Mouse (Mus musculus) retina, postnatal 1 day (tissue): ENCODE results near the gene Med27.
"Not testable (repeated sequence)": the region's sequence is repeated elsewhere in the genome, so short reads cannot be mapped to it uniquely, and the experiment has no call there.

Experiments
- DNase-seq: peaks from one replicate; pipeline ENCODE4 v3.0.0-alpha.2; 2012

The Med27 gene

DNA sequence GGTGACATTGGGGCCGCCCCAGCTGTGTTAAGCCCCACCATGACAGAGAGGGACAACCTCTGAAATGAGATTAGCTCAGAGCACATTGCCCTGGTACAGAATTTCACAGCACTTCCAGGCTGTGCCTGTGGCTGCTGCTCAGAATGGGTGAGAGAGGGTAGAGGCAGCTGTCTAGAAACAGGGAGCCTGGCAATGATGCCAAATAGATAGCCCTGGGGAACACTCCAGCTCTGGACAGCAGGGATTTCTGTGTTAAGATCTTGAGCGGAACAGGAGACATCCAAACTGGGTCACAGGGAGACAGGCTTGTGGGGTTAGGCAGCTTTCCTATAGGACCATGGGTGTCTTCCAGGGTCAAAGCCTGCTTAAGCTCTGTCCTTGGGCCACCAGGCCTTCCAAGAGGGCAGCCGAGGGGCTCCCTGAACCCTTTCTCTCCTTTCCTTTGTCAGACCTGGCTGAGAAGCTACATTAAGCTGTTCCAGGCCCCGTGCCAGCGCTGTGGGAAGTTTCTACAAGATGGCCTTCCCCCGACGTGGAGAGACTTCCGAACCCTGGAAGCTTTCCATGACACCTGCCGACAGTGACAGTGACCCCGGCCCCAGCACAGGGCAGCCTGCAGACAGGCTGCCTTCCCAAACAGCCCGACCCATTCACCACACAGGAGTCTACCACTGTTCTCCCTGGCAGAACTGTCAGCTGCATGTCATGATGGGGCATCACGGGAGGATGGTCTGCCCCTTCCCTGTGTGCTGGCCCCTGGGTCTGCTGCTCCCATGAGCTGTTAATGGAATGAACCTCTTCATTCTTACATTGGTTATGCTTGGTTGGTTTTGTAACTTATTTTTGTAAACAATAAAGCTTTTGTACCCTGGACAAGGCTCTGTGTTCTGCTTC is 177.5 kb downstream of the Med27 start:
- peak; percentile 70 for DNase-seq

DNA sequence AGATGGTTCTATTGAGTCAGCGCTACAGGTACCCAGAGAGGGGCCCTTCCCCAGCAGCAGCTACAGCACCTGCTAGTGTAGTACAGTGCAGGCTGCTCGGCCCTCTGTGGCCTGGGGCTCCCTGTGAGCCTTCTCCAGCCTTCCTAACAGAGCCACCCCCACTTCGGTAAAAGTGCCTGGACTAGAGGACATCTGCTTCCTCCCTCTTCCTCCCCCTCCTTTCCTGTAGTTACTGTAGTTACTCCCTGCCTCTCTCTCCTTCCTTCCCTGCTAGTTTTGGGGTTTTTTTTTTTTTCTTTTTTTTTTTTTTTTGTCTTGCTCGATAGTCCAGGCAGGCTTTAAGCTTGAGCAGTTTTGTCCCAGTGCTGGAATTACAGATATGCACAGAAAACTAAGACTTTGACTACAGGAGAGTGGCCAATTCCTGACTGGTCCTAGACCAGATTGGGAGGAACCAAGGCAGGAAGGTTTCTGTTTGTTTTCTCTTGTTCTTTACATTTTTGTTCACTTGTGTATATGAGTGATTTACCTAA is 178.7 kb downstream of the Med27 start:
- no peak for DNase-seq

GRCm38 (mm10) chr2:29526266-29526665 is 179.6 kb downstream of the Med27 start:
- no peak for DNase-seq

- DNase-seq, result not testable (repeated sequence)
Observed at GRCm38 (mm10) chr2:29527480-29527879, 180.9 kb downstream of the Med27 start.

DNA sequence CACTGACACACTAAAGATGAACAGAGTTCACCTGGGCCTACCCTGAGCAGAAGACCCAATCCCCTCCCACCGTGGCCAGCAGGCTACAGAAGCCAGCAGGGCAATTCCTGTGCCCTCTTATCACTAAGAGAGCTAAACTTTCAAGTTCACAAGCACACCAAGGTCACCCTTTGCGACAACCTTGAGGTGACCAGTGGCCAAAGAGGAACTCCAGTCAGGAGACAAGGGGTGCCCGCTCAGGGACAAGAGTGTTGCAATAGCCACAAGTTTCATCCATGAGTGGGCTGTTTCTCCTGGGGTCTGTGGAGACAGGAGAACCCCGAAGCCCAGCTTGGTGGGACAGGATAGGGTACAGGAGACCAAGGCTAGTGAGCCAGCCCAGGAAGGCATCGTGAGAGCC is 182.2 kb downstream of the Med27 start:
- no peak for DNase-seq

DNA sequence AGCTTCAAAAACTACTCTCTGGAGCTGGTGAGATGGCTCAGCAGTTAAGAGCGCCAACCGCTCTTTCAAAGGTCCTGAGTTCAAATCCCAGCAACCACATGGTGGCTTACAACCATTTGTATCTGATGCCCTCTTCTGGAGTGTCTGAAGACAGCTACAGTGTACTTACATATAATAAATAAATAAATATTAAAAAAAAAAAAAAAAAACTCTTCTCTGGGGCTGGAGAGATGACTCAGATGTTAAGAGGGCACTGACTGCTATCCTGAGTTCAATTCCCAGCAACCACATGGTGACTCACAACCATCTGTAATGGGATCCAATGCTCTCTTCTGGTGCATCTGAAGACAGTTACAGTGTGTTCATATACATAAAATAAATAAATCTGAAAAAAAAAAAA is 183.2 kb downstream of the Med27 start:
- not testable (repeated sequence) for DNase-seq

DNA sequence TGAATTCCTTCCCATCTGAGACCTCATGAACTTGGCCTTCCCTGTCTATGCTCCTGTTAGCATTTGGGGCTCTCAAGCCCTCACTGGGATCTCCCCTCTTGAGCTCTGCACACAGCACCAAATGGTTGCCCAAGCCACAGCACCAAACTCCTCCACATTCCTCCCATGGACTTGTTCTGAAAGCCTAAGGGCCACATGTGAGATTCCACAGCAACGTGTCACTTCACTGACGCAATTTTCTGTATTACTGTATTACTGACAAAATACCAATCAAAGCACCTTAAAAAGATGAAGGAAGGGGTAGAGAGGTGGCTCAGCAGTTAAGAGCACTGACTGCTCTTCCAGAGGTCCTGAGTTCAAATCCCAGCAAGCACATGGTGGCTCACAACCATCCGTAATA is 185.6 kb downstream of the Med27 start:
- no peak for DNase-seq

DNA sequence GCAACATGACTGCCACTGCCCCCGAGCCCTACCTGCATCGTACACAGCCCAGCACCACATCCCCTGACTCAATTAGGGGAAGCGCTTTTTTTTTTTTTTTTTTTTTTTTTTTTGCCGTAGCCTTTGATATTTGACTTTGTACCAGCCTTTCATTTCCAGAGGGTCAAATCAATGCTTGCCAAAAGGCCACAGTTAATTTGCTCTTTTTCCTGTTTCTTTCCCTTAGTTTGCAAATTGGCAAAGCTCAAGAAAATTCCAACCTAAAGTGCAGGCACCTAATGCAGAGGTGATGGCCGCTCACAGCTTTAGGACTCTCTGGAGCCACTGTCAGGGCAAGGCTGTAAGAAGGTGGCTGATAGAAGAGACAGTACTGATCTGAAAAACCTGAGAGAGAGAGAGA is 186.3 kb downstream of the Med27 start:
- no peak for DNase-seq

DNA sequence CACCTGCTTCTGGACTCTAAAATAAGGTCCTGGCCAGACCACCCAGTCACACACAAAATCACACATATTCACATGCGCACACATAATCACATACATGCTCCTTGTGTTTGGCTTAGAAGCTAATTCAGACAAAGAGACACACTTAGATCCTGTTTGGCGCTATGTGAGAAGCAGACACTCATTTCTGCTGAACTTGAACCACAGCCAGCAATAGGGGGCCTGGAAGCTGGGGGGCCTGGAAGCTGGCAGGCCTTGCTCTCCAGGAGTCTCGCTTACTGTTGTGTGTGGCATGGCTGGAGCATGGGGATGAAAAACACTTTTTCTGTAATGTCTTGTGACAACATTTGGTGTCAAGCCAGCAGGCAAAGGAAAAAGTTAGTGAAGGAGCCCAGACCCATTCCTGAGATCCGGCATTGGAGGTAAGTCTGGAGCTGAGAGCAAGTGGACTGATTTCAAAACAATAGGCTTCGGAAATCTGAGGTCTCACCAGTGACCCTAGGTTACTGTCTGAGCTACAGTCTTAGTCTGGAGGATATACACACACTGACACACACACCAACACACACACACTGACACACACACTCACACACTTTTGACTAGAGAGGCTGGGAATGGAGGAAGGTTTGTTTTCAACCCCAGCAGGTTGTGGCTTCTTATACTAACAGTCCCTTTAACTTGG is 189.1 kb downstream of the Med27 start:
- DNase-seq, result no peak

DNA sequence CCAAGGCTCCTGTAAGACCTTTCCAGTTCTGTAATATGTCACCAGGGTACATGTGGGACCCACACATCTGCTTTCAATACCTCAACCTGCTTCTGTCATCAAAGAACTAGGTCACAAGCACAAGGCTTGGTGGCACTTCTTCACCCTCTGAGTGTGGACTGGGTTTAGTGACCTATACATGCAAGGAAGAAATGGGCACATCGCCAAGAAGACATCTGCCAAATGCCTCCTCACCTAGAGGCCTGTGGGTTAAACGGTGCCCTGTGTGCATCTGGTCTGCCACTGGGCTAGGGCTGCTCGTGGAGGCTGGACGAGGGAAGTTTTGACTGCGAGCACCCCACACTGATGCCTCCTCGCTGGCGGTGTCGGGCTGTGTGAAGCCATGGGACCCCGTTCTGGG is 189.9 kb downstream of the Med27 start:
- DNase-seq, result no peak

GRCm38 (mm10) chr2:29537334-29537733 is 190.7 kb downstream of the Med27 start:
- DNase-seq, result no peak

DNA sequence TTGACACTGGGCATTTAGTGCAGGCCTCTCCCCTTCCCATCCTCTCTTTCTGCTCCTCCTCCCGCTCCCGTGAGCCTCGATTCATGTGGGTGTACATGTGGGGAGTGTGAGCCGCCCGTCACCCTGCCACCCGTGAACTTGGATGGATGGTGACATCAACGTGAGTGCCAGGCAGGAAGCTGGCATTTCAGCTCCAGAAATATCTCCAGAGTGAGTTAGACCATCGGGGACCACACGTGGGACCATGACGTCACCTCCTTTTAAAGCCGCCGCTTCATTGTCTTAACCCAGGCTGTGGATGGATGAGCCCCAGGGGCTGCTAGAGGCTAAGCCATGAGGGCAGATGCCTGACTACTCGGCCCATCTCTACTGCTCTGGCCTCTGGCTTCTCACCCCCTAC is 195.4 kb downstream of the Med27 start:
- peak; percentile 58 for DNase-seq

GRCm38 (mm10) chr2:29546571-29546970 is 200.0 kb downstream of the Med27 start:
- DNase-seq, result peak; percentile 34

DNA sequence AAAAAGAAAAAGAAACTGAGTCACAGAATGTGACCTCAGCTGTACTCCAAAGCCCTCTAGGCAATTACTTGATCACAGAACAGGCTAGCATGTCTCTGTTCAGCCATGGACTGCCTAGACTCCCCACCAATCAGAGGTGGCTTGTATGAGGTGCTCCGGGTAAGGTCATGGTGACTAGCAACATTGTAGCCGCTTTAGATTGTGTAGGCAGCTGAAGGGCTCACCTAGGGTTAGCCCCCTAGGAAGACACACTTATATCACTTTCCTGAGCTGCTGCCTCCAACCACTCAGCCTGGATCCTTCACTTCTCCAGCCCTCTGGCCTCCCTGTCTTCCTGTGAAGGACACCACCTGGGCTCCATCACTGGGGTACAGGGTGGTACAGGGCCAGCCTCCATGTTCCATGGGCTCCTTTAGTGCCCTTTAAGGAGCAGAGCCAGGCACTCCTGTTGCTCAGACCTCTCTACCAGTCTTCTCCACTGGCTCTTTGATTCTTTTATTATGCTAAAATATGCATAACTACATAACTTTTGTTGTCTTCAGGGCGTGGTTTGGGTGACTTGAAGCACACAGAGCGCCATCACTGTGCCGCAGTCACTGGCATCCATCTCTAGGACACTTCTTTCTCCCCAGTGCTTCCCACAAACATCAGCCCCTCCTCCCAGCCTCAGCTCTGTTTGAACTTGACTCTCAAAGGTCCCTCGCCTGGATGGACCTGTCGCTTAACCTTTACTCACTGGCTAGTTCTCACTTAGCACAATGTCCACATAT is 205.4 kb downstream of the Med27 start:
- DNase-seq, result no peak

DNA sequence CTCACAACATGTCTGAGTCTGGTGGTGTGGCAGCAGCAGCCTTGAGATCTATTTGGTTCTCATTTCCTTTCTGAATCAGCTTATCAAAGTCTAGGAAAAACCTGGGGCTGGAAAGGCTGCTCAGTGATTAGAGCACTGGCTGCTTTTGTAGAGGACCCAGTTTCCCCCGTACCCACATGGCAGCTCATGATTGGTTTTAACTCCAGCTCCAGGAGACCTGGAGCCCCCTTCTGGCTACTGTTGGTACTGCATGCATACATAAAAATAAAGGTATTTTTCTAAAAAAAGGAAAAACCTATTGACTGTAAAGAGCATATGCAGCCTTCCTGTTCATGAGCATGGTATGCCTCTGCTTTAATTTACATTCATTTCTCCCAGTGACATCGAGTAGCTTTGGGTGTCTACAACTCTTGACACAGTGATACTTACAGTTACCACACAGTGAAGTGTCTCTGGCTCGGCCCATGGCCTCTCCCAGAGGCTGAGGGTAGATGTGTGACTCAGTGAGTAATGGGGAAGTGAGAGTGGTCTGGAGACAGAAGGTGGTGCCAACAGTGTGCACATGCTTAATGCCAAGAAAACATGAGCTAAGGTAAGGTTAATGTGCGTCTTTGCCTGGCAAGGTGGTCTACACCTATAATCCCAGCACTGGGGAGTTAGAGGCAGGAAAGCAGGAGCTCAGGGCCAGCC is 207.5 kb downstream of the Med27 start:
- peak; percentile 74 for DNase-seq

DNA sequence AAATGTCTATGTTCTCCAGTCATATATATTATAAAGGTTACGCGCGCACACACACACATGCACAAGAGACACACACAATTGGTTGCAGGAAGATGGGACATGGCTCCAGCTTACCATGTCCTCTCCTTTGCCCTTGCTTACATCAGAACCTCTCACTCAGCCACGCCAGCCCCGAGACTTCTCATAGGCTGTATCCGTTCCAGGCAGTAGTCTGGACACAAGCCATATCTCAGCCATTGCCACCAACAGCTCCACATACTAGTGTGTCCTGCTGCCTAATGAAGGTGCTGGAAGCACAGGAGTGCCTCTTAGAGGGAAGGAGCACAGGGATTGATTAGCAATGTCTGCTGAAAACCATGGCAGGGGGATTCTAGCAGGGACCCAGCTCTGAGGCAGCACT is 211.9 kb downstream of the Med27 start:
- no peak for DNase-seq

DNA sequence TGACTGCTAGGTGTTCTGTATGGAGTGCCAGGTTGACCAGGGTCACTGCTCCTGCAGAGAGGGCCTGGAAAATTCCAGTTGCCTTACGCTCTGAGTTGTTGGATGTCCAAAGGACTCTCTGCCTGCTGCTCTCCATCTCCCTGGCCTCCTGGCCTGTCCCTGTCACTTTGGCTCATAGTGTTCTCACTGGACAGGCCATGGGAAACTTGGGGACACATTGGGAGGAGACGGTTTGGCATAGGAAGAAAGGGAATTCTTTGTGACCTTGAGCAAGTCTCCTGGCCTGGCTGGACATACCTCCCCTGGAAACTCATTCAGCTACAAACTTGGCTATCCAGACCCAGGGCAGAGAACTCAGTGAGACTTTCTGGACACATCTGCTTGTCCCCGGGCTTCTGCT is 213.3 kb downstream of the Med27 start:
- DNase-seq, result no peak

GRCm38 (mm10) chr2:29561468-29561867 is 214.8 kb downstream of the Med27 start:
- DNase-seq, result no peak

- peak; percentile 62 for DNase-seq
Observed at GRCm38 (mm10) chr2:29563986-29564385, 217.4 kb downstream of the Med27 start.

DNA sequence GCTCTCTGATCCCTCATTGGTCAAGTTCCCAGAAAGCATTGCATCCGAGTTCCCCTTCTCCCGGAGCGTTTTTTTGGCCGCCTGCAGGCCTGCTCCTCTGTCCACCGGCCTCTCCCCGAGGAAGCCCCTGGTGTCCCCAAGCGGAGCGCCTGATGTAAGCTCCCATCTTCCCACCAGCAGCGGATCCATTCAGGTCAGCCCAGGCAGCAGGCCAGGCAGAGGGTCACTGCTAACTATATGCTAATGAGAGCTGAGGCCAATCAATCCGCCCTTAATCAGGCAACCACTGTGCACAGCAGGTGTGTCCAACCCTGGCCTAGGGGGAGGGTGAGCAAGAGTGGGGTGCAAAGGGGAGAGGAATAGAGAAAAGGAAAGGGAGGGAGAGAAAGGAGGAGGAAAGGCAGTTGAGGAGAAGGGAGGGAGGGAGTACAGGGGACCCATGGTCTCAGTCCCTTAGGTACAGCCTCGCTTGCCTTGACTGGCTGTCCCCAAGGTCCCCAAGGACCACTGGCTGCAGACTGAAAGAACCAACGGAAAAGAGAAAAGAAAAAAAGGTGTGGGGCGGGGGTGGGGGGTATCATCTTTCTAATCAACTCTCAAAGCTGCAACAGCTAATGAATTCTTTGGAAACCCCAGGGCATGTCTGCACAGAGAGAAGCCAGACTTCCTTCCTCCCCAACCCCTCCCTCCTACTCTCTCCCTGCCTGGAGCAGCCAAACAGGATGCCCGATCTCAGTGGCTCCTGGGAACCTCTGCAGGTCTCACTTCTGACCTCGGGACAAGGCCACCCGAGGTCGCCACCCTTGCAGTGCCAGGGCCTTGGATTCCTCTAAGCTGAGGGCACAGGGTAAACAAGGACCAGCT is 219.2 kb downstream of the Med27 start:
- peak; percentile 76 for DNase-seq

DNA sequence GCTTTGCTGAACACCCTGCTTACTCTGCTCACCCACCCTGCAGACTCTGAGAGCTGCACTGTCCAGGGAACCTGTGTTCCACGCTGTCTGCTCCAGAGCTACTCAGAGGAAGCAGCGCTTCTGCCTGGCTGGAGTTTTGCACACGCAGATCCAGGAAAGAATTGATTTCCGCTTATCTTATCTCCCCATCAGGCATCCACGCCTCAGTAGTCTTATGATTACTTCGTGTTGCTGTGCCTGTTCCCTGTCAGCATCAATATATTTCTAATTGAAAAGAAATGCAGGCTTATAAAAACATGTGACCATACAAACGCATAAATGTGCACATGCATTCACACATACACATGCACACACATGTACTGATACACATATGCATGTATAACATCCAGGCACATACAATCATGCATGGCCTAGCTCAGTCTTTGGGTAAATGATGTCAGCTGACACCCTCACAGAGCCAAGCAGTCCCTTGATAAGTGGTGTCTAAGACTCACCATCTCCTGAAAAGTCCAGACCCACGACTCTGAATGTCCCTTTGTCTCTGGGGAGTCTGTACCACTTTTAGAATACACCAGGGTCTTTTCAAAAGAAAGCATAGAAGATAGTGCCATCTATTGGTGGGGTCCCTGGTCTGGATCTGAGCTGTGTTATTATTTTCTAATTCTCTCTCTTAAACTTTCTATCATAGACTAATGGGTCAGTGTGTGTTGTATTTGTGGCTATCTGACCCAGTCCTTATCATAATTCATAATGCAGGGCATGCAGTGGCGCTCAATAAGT is 225.5 kb downstream of the Med27 start:
- peak; percentile 25 for DNase-seq
